Mouse (Mus musculus): Measurements from ENCODE around the gene Arf1. TPM values are rescaled to one million over a fixed set of nuclear protein-coding genes. Genes with fewer than 3 reads are reported as not detected.

The Arf1 gene
- total RNA-seq, 2 experiments from 2014 or later: 226 to 229 TPM

- intact Hi-C loops (cut with DNase I): no loop called here
These were observed 53.8 kb downstream of the Arf1 start for GRCm38 (mm10) chr11:59174189-59174838.

GRCm38 (mm10) chr11:59170549-59170948, 57.5 kb downstream of the Arf1 start:
- Histone ChIP-seq H3K4me3 (no peak overlapping the region), H3K27ac (no peak overlapping the region)
- intact Hi-C loops (cut with DNase I): no loop called here
- TF ChIP-seq CTCF (IDR thresholded peaks at IDR 0.05): no peak
- no peak for DNase-seq

More at GRCm38 (mm10) chr11:59174189-59174838, 53.8 kb downstream of the Arf1 start:
- no peak overlapping the region for H3K27ac ChIP-seq
- no peak for DNase-seq
- no peak overlapping the region for H3K4me3 ChIP-seq
- TF ChIP-seq CTCF (IDR thresholded peaks at IDR 0.05): no peak

- intact Hi-C loops (cut with DNase I): no loop called here
- Histone ChIP-seq H3K4me3 (no peak overlapping the region), H3K27ac (no peak overlapping the region)
- TF ChIP-seq CTCF (IDR thresholded peaks at IDR 0.05): no peak
- DNase-seq: no peak
These were observed 58.3 kb downstream of the Arf1 start for GRCm38 (mm10) chr11:59169807-59170206.

- no peak for DNase-seq
- no peak for TF ChIP-seq CTCF (IDR thresholded peaks at IDR 0.05)
- intact Hi-C loops (cut with DNase I): no loop called here
- Histone ChIP-seq H3K4me3 (no peak overlapping the region), H3K27ac (no peak overlapping the region)
These were observed 62.3 kb downstream of the Arf1 start for GRCm38 (mm10) chr11:59165616-59166241.

DNA sequence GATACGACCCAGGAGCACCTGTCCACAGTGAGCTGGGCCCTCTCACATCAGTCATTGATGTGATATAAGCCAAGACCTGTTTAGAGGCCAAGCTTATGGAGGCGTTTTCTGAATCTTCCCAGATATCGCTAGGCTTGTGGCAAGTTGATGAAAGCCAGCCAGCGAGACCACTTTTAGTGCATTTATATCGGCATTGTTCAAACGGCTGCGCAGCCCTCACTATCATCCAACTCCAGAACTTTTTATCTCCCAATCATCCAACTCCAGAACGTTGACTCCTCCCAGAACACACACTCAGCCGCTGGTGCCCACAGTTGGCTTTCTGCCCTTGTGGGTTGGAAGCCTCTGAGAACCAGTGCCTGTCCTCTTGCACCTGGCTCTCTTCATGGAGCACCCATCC, 63.7 kb downstream of the Arf1 start:
- TF ChIP-seq CTCF (IDR thresholded peaks at IDR 0.05): no peak
- DNase-seq: no peak
- intact Hi-C loops (cut with DNase I): no loop called here
- H3K4me3 ChIP-seq: peak overlapping the region; percentile 76
- peak overlapping the region; percentile 99 for H3K27ac ChIP-seq

DNA sequence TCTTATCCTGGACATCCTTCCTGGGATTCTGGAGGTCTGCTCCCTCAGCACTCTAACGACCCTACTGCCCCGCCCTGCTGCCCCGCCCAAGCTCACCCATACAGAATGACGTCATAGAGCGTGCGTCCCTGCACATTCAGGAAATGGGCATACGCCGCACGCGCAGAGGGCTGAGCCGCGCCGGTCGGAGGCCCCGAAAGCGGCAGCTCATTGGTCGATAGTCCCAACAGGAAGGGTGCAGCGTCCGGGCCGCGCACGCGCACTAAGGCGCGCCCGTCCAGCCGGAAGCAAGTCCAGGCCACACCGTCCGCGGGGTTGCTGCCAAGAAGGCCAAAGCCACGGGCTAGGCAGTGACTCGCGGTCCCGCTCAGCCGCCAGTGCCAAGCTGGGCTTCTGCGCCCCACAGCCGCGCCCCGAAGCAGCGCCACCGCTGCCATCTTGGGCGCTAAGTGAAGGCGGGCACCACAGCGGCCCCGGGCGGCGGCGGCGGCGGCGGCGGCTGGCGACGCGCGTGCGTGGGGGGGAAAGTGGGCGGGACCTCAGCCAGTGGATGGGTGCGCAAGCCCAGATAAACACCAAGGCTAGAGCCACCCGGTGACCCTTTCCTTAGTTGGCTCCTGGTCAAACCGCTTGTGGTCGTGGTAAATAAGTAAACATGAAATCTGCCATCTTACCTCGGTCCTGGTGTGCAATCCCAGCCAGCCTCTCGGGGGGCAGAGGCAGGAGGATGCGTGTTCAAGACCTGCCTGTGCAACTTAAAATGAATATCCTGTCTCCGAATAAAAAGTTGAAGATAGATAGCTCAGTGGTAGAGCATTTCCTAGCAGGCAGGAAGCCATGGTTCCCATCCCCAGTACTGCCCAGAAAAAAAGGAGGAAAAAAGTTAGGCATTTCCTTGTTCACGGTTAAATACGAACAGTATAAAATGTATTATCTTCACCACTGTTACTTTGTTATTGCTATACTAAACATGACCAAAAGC, 64.5 kb downstream of the Arf1 start, which contains the start of gene Iba57:
TSS of gene Iba57 (minus strand) at position 485 of the 982 bp plus-strand sequence.
- intact Hi-C loops (cut with DNase I): loop anchor here (1.0 kb wide), 1 partner anchor 25 kb away; no protein-coding TSS in a partner anchor
- peak; percentile 52 for TF ChIP-seq CTCF (IDR thresholded peaks at IDR 0.05)
- peak; percentile 99 for DNase-seq
- peak within 1 kb of the TSS; percentile 76 for H3K4me3 ChIP-seq
- H3K27ac ChIP-seq: peak within 1 kb of the TSS; percentile 99

- TF ChIP-seq CTCF (IDR thresholded peaks at IDR 0.05): no peak
- intact Hi-C loops (cut with DNase I): loop anchor here (1.0 kb wide), 1 partner anchor 24 kb away; no protein-coding TSS in a partner anchor
- peak overlapping the region; percentile 99 for H3K27ac ChIP-seq
- H3K4me3 ChIP-seq: peak overlapping the region; percentile 76
- no peak for DNase-seq
These were observed 65.4 kb downstream of the Arf1 start for GRCm38 (mm10) chr11:59162443-59163254.

Other genes starting within 250 kb of the Arf1 start
- 1,000 to 10,000 TPM; 1,792 to 1,942 TPM for gene Obscn, start 91.9 kb downstream of the Arf1 start, total RNA-seq (2021)
- gene Iba57, start 64.5 kb downstream of the Arf1 start, total RNA-seq (2021): 1 to 10 TPM; 6.7 to 9.3 TPM
- gene Gjc2, start 45.1 kb downstream of the Arf1 start, total RNA-seq (2021): under 1 TPM; 0.10 to 0.20 TPM
- gene Guk1, start 36.1 kb downstream of the Arf1 start, total RNA-seq (2021): 10 to 100 TPM; 25.4 to 28.7 TPM
- 10 to 100 TPM; 49.7 to 71.0 TPM for gene Mrpl55, start 25.8 kb downstream of the Arf1 start, total RNA-seq (2021)
- 1 to 10 TPM; 2.6 to 3.0 TPM for gene 2310033P09Rik, start 19.9 kb downstream of the Arf1 start, total RNA-seq (2021)
- not detected for gene Wnt3a, start 62.5 kb upstream of the Arf1 start, total RNA-seq (2021)
- 1 to 10 TPM; 7.8 to 9.7 TPM for gene Wnt9a, start 78.7 kb upstream of the Arf1 start, total RNA-seq (2021)
- not detected for gene Prss38, start 147.4 kb upstream of the Arf1 start, total RNA-seq (2021)
- 10 to 100 TPM in 1 of 2 experiments, 1 to 10 TPM in 1; 7.2 to 10.2 TPM for gene Jmjd4, start 221.8 kb upstream of the Arf1 start, total RNA-seq (2021)
- gene Snap47, start 222.9 kb upstream of the Arf1 start, total RNA-seq (2021): 10 to 100 TPM; 18.6 to 30.4 TPM
- 1 to 10 TPM; 2.2 to 2.3 TPM for gene Zfp867, start 244.2 kb upstream of the Arf1 start, total RNA-seq (2021)